Mouse (Mus musculus) adrenal gland, postnatal 10 days (tissue): ENCODE data around the gene Lrg1. TPM values are rescaled to one million over a fixed set of nuclear protein-coding genes. Genes with fewer than 3 reads are reported as not detected.

Source experiments
- DNase-seq: peaks from one replicate; pipeline ENCODE4 v3.0.0; 2021; ENCODE audit warnings: mixed read lengths
- long read RNA-seq, 2 experiments: library from polyadenylated mRNA; stranded (forward); transcript quantifications; one replicate each; pipeline ENCODE4 v2.0.0; 2021
- total RNA-seq, 2 experiments: library from RNA; stranded (reverse); gene quantifications; 2 replicates each; pipeline ENCODE4 v1.2.3; 2021

Lrg1 gene
- 10 to 100 TPM; 41.0 to 55.6 TPM for total RNA-seq
- long read RNA-seq, experiment 1, transcript Lrg1-201 (2 exons, 1,408 nt) = major isoform, 170 of 199 reads
- long read RNA-seq, experiment 1, partial matches to known transcripts = 21 of 199 reads
- long read RNA-seq, experiment 1, other reads (novel, unspliced or antisense) = 8 of 199 reads
- long read RNA-seq, experiment 2, transcript Lrg1-201 (2 exons, 1,408 nt) = major isoform, 59 of 77 reads
- long read RNA-seq, experiment 2, partial matches to known transcripts = 0 of 77 reads
- long read RNA-seq, experiment 2, other reads (novel, unspliced or antisense) = 18 of 77 reads

GRCm38 (mm10) chr17:56121826-56122225 lies at the start of gene Lrg1:
Lrg1 (minus strand) TSS chr17:56122001.
- no peak for DNase-seq

DNA sequence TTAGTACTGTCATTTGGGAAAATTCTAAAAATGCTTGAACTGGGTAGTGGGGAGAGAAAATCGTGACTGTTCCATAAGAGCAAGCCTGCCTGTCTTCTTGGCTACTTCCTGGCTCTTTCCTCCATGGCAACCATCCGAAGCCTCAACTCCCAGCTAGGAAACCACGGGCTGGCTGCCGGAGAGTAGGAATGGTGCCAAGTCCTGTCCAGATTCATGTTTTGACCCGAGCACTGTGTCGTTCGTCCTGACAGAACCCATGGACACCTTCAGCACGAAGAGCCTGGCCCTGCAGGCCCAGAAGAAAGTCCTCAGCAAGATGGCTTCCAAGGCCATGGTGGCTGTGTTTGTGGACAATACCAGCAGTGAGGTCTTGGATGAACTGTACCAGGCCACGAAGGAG lies 49.7 kb upstream of the Lrg1 start:
- DNase-seq = peak; percentile 44

- DNase-seq = peak; percentile 61
Observed at GRCm38 (mm10) chr17:56170636-56171035, 48.8 kb upstream of the Lrg1 start.

GRCm38 (mm10) chr17:56169830-56170229 lies 48.0 kb upstream of the Lrg1 start:
- DNase-seq = peak; percentile 46

GRCm38 (mm10) chr17:56165671-56166070 lies 43.9 kb upstream of the Lrg1 start:
- DNase-seq = no peak

DNA sequence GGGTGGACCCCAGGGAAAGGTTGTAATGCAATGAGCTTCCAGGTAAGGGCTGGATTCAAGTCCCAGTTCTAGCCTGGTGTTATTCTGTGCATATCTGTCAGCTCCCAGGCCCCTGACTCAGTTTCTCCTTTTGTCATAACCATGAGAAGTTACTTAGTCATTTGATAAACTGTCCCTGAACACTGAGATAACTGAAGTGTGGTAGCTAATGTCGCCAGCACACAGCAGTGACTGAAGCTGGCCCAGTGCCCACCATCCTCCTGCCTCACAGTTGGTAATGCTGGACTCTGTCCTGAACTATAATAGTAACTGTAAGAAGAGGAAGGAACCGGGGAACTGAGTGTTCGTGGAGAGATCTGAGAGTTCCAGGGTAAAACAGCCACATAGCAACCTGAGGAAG lies 42.7 kb upstream of the Lrg1 start:
- DNase-seq = no peak

- DNase-seq = no peak
Observed at GRCm38 (mm10) chr17:56163523-56164102, 41.8 kb upstream of the Lrg1 start.

DNA sequence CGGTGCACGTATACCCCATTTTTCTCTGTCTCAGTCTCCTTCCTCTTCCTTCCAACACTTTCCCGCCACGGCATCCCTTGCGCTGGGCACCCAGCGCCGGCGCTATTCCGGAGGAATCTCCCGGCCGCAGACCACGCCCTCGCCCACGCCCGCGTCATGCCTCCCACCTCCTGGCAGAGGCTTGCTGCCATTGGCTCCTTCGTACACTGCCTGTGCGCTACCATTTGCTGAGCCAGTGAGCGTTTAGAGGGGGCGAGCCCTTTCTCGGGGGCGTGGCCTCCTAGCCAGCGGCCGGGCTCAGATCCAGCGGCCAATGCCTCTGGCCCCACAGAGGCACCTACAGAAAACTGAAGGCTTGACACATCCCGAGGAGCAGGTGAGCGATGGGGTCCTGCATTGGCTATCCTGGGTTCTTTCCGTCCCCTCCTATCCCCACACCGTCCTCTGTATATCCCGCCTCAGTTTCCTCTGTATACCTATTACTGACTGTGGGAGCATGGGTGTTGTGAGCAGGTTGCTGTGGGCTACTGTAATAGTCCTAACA lies 40.5 kb upstream of the Lrg1 start, which contains the start of gene Tnfaip8l1:
Tnfaip8l1 (plus strand) TSS at position 247 of the 544 bp plus-strand sequence.
- peak; percentile 97 for DNase-seq

GRCm38 (mm10) chr17:56159729-56160128 lies 37.9 kb upstream of the Lrg1 start:
- DNase-seq = peak; percentile 82

DNA sequence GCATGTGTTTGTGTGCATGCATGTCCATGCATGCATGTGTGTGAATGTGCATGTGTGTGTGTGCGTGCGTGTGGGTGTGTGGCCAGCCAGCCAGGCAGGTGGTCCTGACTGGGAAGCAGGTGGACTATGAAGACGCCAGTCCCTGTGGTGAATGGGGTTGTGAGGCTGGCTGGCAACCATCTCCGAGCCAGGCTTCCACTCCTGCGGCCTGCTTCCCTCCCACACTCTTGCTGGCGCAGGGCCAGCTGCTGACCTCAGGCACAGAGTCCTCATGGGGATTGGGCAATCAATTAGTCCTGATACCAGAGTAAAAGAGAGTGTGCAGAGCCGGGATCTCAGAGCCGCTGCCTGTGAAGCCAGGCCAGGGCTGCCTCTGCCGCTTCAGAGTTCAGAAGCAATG lies 31.8 kb upstream of the Lrg1 start:
- peak; percentile 91 for DNase-seq

DNA sequence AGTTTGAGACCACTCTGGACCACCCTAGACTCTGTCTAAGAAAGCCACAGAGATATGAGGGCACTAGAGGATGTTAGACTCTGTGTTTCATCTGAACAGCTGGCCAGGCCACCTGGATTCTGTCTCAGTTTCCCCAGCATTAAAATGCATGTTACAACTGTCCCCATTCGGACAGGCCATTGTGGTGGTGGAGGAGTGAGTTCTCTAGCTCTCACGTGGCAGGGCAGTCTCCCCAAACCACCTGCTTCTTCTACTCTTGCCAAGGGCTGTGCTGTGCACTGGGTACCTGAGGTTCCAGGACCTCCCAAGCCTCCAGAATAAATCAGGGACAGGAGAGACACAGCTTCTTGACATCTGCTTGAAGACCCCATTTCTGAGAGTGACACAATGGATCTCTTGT lies 28.1 kb upstream of the Lrg1 start:
- DNase-seq = no peak

GRCm38 (mm10) chr17:56148790-56149618 lies 27.2 kb upstream of the Lrg1 start:
- no peak for DNase-seq

DNA sequence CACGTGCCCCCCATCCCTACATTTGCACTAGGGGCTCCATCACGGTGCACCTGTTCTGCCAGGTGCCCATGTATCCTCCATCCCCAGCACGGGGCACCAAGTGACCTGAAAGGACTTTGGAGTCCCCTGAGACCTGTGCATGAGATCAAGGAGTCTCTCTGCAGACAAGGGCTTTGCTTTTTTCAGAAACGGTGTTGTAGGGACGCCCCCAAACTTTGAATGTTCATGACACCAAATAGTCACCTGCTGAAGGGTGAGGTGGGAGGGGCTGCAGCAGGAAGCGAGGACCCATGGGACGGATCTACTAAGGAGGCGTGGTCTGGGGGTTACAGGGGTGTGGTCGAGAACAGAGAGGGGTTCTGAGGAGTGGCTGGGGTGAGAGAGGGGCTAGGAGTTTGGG lies 26.5 kb upstream of the Lrg1 start:
- no peak for DNase-seq

- DNase-seq = no peak
Observed at GRCm38 (mm10) chr17:56147420-56147819, 25.6 kb upstream of the Lrg1 start.

DNA sequence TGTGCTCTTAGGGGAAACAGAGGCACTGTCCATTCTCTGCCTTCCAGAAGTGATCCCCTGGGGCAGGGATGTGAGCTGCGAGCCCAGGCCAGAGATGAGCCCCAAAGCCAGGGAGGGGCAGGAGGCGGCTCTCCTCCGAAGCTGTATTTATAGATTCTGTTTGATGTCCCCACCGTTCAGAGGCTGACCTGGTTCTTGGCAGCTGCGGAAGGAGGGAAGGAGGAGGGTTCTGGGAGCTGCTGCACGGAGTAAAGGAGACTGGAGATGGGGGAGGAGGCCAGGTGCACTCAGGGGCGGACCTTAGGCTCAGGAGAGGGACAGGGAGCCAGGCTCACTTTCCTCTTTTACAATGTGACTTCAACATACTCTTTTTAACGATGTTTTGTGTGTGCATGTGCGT lies 24.3 kb upstream of the Lrg1 start:
- DNase-seq = no peak

DNA sequence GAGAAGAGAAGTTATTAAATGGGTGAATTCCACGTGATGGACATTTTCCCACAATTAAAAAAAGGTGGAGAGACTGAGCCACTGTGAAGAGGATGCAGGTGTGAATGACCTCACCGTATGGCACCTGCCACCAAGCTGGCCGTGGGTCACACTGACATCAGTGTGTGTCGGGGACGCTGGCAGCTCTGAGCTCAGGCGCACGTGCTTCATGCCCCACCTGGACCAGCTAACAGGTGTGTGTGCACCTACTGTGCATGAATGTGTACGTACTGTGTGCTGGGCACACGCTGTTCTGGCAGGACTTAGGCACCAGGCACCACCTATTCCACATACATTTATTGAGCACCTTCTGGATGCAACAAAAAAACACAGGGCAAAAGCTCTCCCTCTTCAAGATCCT lies 22.7 kb upstream of the Lrg1 start:
- no peak for DNase-seq

- DNase-seq = peak; percentile 61
Observed at GRCm38 (mm10) chr17:56141702-56142605, 20.2 kb upstream of the Lrg1 start.

DNA sequence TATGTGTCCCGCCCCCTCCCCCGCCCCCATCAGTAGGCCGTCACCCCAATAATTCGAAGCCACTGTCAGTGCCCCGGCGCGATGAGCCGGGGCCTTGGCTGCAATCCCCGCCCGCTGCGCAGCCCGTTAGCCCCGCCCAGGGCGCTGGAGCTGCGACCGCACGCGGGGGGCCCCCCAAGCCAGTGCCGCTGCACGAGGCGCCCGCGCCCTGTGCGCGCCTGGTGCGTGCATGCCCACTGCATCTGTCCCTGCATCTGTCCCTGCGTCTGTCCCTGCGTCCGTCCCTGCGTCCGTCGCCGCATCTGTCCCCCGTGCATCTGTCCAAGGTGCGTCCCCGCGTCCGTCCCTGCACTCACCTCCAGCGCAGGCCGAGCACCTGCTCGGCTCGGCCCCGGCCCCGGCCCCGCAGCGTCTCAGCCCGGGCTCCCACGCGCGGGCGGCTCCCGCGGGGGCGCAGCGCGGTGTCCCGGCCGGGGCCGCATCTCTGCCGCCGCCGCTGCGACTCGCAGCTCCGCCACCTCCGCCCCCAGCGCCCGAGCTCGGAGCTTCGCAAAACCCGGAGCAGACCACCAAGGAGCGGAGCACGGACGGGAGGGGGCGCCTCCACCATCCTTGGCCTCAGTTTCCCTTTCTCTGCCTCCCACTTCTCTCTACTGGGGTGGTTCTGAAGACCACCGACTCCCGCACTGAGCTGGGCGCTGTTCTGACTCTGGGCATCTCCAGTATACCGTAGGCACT lies 18.2 kb upstream of the Lrg1 start, which contains the start of gene Sema6b:
Sema6b (minus strand) TSS at position 486 of the 738 bp plus-strand sequence.
- peak; percentile 82 for DNase-seq

- peak; percentile 10 for DNase-seq
Observed at GRCm38 (mm10) chr17:56139355-56139754, 17.6 kb upstream of the Lrg1 start.

- peak; percentile 22 for DNase-seq
Observed at GRCm38 (mm10) chr17:56137839-56138613, 16.2 kb upstream of the Lrg1 start.
